21 mouse cellular contexts compared by ENCODE assay signal in genomic region chr11:12180351-12180750, GRCm38 (mm10).
A peak's percentile ranks its signal among the peaks of the same experiment; 100 is the strongest.
DNase-seq lines count a peak whose midpoint lies in the region; ATAC-seq and TF ChIP-seq lines count a peak whose summit lies in the region.
"Had no signal": no experiment of that assay in that cellular context is flagged by ENCODE, and none has a peak within 500 bp of the region (broad histone marks: within the 10 kb centered on the region; RNA-seq: fewer than 3 reads in every experiment).

No protein-coding gene starts in this region.

- WGBS in hindbrain, embryonic 11.5 days, result 27% methylated on average over 4 of the region's 4 CpGs
- 33% methylated on average over 4 of the region's 4 CpGs for WGBS in hindbrain, embryonic 10.5 days
- 24% methylated on average over 4 of the region's 4 CpGs for WGBS in midbrain, embryonic 12.5 days
- 29% methylated on average over 4 of the region's 4 CpGs for WGBS in midbrain, postnatal 0 days
- WGBS in intestine, postnatal 0 days, result 67% methylated on average over 4 of the region's 4 CpGs

- H3K27ac ChIP-seq in hindbrain, embryonic 11.5 days (ENCODE audit: low read depth, low read length), result no peak overlapping the region
- no peak overlapping the region for H3K27ac ChIP-seq in hindbrain, embryonic 10.5 days
- H3K27ac ChIP-seq in midbrain, embryonic 12.5 days (replicated peaks), result no peak overlapping the region
- H3K27ac ChIP-seq in midbrain, postnatal 0 days (ENCODE audit: low read depth, low read length), result no peak overlapping the region
- no peak overlapping the region for H3K27ac ChIP-seq in intestine, postnatal 0 days (ENCODE audit: low read depth, low read length)
- H3K27ac ChIP-seq: forebrain, embryonic 15.5 days; heart, embryonic 13.5 days; hindbrain, postnatal 0 days; left cerebral cortex, adult 2 months had no signal

- H3K4me1 ChIP-seq in hindbrain, embryonic 11.5 days (replicated peaks; ENCODE audit: control insufficient read depth, insufficient read depth, low read length), result no peaks in the 10 kb centered on the region
- H3K4me1 ChIP-seq in hindbrain, embryonic 10.5 days (replicated peaks), result peaks cover 8% of the 10 kb centered on the region
- H3K4me1 ChIP-seq in midbrain, embryonic 12.5 days, result peaks cover 5% of the 10 kb centered on the region
- no peaks in the 10 kb centered on the region for H3K4me1 ChIP-seq in midbrain, postnatal 0 days (ENCODE audit: insufficient read depth, low read length)
- no peaks in the 10 kb centered on the region for H3K4me1 ChIP-seq in intestine, postnatal 0 days (replicated peaks; ENCODE audit: control insufficient read depth, insufficient read depth, low read length)
- H3K4me1 ChIP-seq: forebrain, embryonic 15.5 days; heart, embryonic 13.5 days had no signal

- H3K9ac ChIP-seq in hindbrain, embryonic 11.5 days (ENCODE audit: low read depth, low read length), result no peak overlapping the region
- H3K9ac ChIP-seq in midbrain, embryonic 12.5 days (replicated peaks), result no peak overlapping the region
- H3K9ac ChIP-seq in midbrain, postnatal 0 days (replicated peaks; ENCODE audit: low read length, poor library complexity, severe bottlenecking), result no peak overlapping the region
- H3K9ac ChIP-seq in intestine, postnatal 0 days (ENCODE audit: low read depth, low read length), result no peak overlapping the region
- H3K9ac ChIP-seq: forebrain, embryonic 15.5 days; heart, embryonic 13.5 days; liver, postnatal 0 days had no signal

- no peaks in the 10 kb centered on the region for H3K36me3 ChIP-seq in hindbrain, embryonic 11.5 days (ENCODE audit: control insufficient read depth, insufficient read depth, low read length)
- H3K36me3 ChIP-seq in hindbrain, embryonic 10.5 days, result no peaks in the 10 kb centered on the region
- no peaks in the 10 kb centered on the region for H3K36me3 ChIP-seq in midbrain, embryonic 12.5 days
- H3K36me3 ChIP-seq in midbrain, postnatal 0 days (ENCODE audit: insufficient read depth, low read length), result no peaks in the 10 kb centered on the region
- H3K36me3 ChIP-seq in intestine, postnatal 0 days (ENCODE audit: control insufficient read depth, insufficient read depth), result no peaks in the 10 kb centered on the region
- H3K36me3 ChIP-seq: forebrain, embryonic 15.5 days; heart, embryonic 13.5 days had no signal

- no peaks in the 10 kb centered on the region for H3K9me3 ChIP-seq in hindbrain, embryonic 11.5 days (ENCODE audit: control insufficient read depth, low read length)
- no peaks in the 10 kb centered on the region for H3K9me3 ChIP-seq in hindbrain, embryonic 10.5 days
- no peaks in the 10 kb centered on the region for H3K9me3 ChIP-seq in midbrain, embryonic 12.5 days
- H3K9me3 ChIP-seq in midbrain, postnatal 0 days (ENCODE audit: low read length), result no peaks in the 10 kb centered on the region
- no peaks in the 10 kb centered on the region for H3K9me3 ChIP-seq in intestine, postnatal 0 days (ENCODE audit: control insufficient read depth)
- H3K9me3 ChIP-seq: forebrain, embryonic 15.5 days; heart, embryonic 13.5 days had no signal

- no peak overlapping the region for H3K4me2 ChIP-seq in hindbrain, embryonic 11.5 days (replicated peaks; ENCODE audit: low read depth, low read length)
- no peak overlapping the region for H3K4me2 ChIP-seq in midbrain, embryonic 12.5 days (replicated peaks)
- H3K4me2 ChIP-seq in midbrain, postnatal 0 days (ENCODE audit: low read depth, low read length, poor library complexity, severe bottlenecking), result no peak overlapping the region
- no peak overlapping the region for H3K4me2 ChIP-seq in intestine, postnatal 0 days (replicated peaks; ENCODE audit: low read depth)
- H3K4me2 ChIP-seq: forebrain, embryonic 15.5 days; heart, embryonic 13.5 days had no signal

- TF ChIP-seq CTCF in midbrain, postnatal 0 days (IDR thresholded peaks at IDR 0.05), result no peak
- TF ChIP-seq CTCF in intestine, postnatal 0 days (IDR thresholded peaks at IDR 0.05; ENCODE audit: low read depth), result no peak

- peak; percentile 62 for ATAC-seq in hindbrain, embryonic 11.5 days (ENCODE audit: low FRiP score)
- ATAC-seq in midbrain, embryonic 12.5 days (ENCODE audit: low FRiP score, low read depth), result peak; percentile 41; the same call in 1 of the 2 replicates
- ATAC-seq in midbrain, postnatal 0 days (ENCODE audit: low FRiP score), result no peak
- no peak for ATAC-seq in intestine, postnatal 0 days
- ATAC-seq: forebrain, embryonic 15.5 days; hindbrain, postnatal 0 days; liver, postnatal 0 days had no signal

- no peaks in the 10 kb centered on the region for H3K27me3 ChIP-seq in hindbrain, embryonic 11.5 days (ENCODE audit: control insufficient read depth, insufficient read depth, low read length)
- H3K27me3 ChIP-seq in hindbrain, embryonic 10.5 days (ENCODE audit: insufficient read depth, poor library complexity, severe bottlenecking), result no peaks in the 10 kb centered on the region
- no peaks in the 10 kb centered on the region; the same call in 1 of the 2 replicates for H3K27me3 ChIP-seq in midbrain, embryonic 12.5 days
- no peaks in the 10 kb centered on the region for H3K27me3 ChIP-seq in midbrain, postnatal 0 days (ENCODE audit: insufficient read depth, low read length)
- no peaks in the 10 kb centered on the region for H3K27me3 ChIP-seq in intestine, postnatal 0 days (replicated peaks; ENCODE audit: control insufficient read depth, insufficient read depth, low read length)
- H3K27me3 ChIP-seq: CH12.LX; forebrain, embryonic 15.5 days; heart, embryonic 13.5 days had no signal

- DNase-seq in hindbrain, embryonic 11.5 days (ENCODE audit: low spot score), result peak; percentile 19
- DNase-seq in hindbrain, embryonic 10.5 days (ENCODE audit: low spot score), result no peak
- no peak for DNase-seq in midbrain, postnatal 0 days (ENCODE audit: low spot score)
- peak; percentile 15 for DNase-seq in embryo, embryonic 9.5 days (ENCODE audit: extremely low spot score)
- DNase-seq in retina, embryonic 14.5 days (ENCODE audit: low spot score), result peak; percentile 83
- DNase-seq in spleen, postnatal 14 days (ENCODE audit: low spot score in 2 of 2), result no peak
- DNase-seq: adrenal gland, postnatal 25 days; cerebellum, adult 2 months; kidney, adult 11 months; kidney, postnatal 4 days; layer of hippocampus, adult 9-11 months; left cerebral cortex, postnatal 4 days; liver, postnatal 0 days; lung, postnatal 10 days had no signal

- H3K4me3 ChIP-seq in hindbrain, embryonic 11.5 days (ENCODE audit: low read depth, low read length), result no peak overlapping the region
- no peak overlapping the region for H3K4me3 ChIP-seq in hindbrain, embryonic 10.5 days
- no peak overlapping the region for H3K4me3 ChIP-seq in midbrain, embryonic 12.5 days
- H3K4me3 ChIP-seq in midbrain, postnatal 0 days (ENCODE audit: low read depth, low read length), result no peak overlapping the region
- H3K4me3 ChIP-seq in intestine, postnatal 0 days (ENCODE audit: low read depth, low read length), result no peak overlapping the region
- H3K4me3 ChIP-seq: forebrain, embryonic 15.5 days; heart, embryonic 13.5 days; left cerebral cortex, adult 2 months had no signal

Comparison
In these comparisons a context has a peak if more than half of its experiments do, and no peak if none do; other contexts are left out.
1. ATAC-seq: peak in hindbrain, embryonic 11.5 days (single experiment) and midbrain, embryonic 12.5 days (single experiment); none in midbrain, postnatal 0 days (single experiment) and intestine, postnatal 0 days (single experiment).
2. DNase-seq: peak in hindbrain, embryonic 11.5 days (single experiment), embryo, embryonic 9.5 days (single experiment) and retina, embryonic 14.5 days (single experiment); none in hindbrain, embryonic 10.5 days (single experiment), midbrain, postnatal 0 days (single experiment) and spleen, postnatal 14 days (0 of 2).